Mouse (Mus musculus) forebrain, embryonic 10.5 days (tissue): ENCODE results near the gene Kcns3. TPM values are rescaled to one million over a fixed set of nuclear protein-coding genes. Genes with fewer than 3 reads are reported as not detected.
A peak's percentile ranks its signal among the peaks of the same experiment; 100 is the strongest.

Experiments
- DNase-seq: peaks from one replicate; pipeline ENCODE4 v3.0.0-alpha.2; 2017; ENCODE audit warnings: low spot score; ENCODE audit errors: extremely low spot score
- H3K27ac ChIP-seq: fragments of 300-500 bp; sonication (generic); 2 replicates; pipeline ENCODE4 v1.5.1; 2016; ENCODE audit warnings: mild to moderate bottlenecking
- H3K27me3 ChIP-seq: fragments of 300-500 bp; sonication (generic); 2 replicates; pipeline ENCODE4 v1.6.1; 2016; ENCODE audit warnings: mild to moderate bottlenecking; ENCODE audit not compliant: poor library complexity, severe bottlenecking
- H3K36me3 ChIP-seq: fragments of 300-500 bp; sonication (generic); replicated peaks from 2 replicates; pipeline ENCODE4 v1.6.1; 2016; ENCODE audit warnings: mild to moderate bottlenecking, moderate library complexity
- H3K4me1 ChIP-seq: fragments of 300-500 bp; sonication (generic); 2 replicates; pipeline ENCODE4 v1.6.1; 2016
- H3K4me3 ChIP-seq: fragments of 300-500 bp; sonication (generic); 2 replicates; pipeline ENCODE4 v1.5.1; 2016; ENCODE audit warnings: mild to moderate bottlenecking, moderate library complexity
- H3K9me3 ChIP-seq: fragments of 300-500 bp; sonication (generic); 2 replicates; pipeline ENCODE4 v1.6.1; 2016; ENCODE audit warnings: mild to moderate bottlenecking, moderate library complexity
- WGBS: fragments of 180-500 bp; shearing (Covaris S2); methylation state at CpG from one replicate; pipeline ENCODE4 v1.1.7; 2016; 5-methylcytosine and 5-hydroxymethylcytosine counted together
- polyA plus RNA-seq: library from polyadenylated mRNA; unstranded; fragments of >200 nt; fragmentation: Nextera tagmentation; extraction: Ambion mirVana; gene quantifications from 2 replicates; pipeline ENCODE4 v1.2.1, GENCODE M21; 2016

The Kcns3 gene
- 0.11 TPM in 2 replicates for polyA plus RNA-seq

- peaks cover 23% of the 10 kb centered on the region for H3K4me1 ChIP-seq
- H3K36me3 ChIP-seq = no peaks in the 10 kb centered on the region
- H3K9me3 ChIP-seq = peaks cover 2% of the 10 kb centered on the region; the same call in 1 of the 2 replicates
- peak within 1 kb of the TSS; percentile 48 for H3K27ac ChIP-seq
- WGBS = 26% methylated on average over 15 of the region's 15 CpGs
- DNase-seq = no peak
- H3K27me3 ChIP-seq = peaks cover 67% of the 10 kb centered on the region
- peak within 1 kb of the TSS; percentile 67 for H3K4me3 ChIP-seq
These were observed at the start of gene Kcns3 for GRCm38 (mm10) chr12:11151015-11151414. Gene Kcns3, minus strand, starts transcription at chr12:11151056.

- DNase-seq = no peak
- WGBS = 16% methylated on average over 2 of the region's 2 CpGs
- Histone ChIP-seq H3K36me3 (no peaks in the 10 kb centered on the region), H3K27ac (peak overlapping the region; percentile 61), H3K27me3 (0 out of 2 replicates have a peak, but pooled peaks cover 8% of the 10 kb centered on the region), H3K9me3 (no peaks in the 10 kb centered on the region), H3K4me1 (peaks cover 27% of the 10 kb centered on the region), H3K4me3 (no peak overlapping the region)
These were observed 47.7 kb upstream of the Kcns3 start for GRCm38 (mm10) chr12:11198551-11198950.

GRCm38 (mm10) chr12:11198026-11198425 lies 47.2 kb upstream of the Kcns3 start:
- 17% methylated on average over 4 of the region's 4 CpGs for WGBS

GRCm38 (mm10) chr12:11196830-11197229 lies 46.0 kb upstream of the Kcns3 start:
- Histone ChIP-seq H3K36me3 (no peaks in the 10 kb centered on the region), H3K27ac (no peak overlapping the region), H3K27me3 (0 out of 2 replicates have a peak, but pooled peaks cover 8% of the 10 kb centered on the region), H3K9me3 (no peaks in the 10 kb centered on the region), H3K4me1 (peaks cover 27% of the 10 kb centered on the region), H3K4me3 (no peak overlapping the region)
- DNase-seq = no peak
- 58% methylated on average over 3 of the region's 5 CpGs for WGBS

More at GRCm38 (mm10) chr12:11198026-11198425, 47.2 kb upstream of the Kcns3 start:
- no peak overlapping the region for H3K4me3 ChIP-seq
- H3K27me3 ChIP-seq = 0 out of 2 replicates have a peak, but pooled peaks cover 8% of the 10 kb centered on the region
- H3K4me1 ChIP-seq = peaks cover 27% of the 10 kb centered on the region
- H3K36me3 ChIP-seq = no peaks in the 10 kb centered on the region
- H3K9me3 ChIP-seq = no peaks in the 10 kb centered on the region
- H3K27ac ChIP-seq = peak overlapping the region; percentile 61; the same call in 1 of the 2 replicates
- DNase-seq = peak; percentile 48

- Histone ChIP-seq H3K27ac (0 out of 2 replicates have a peak overlapping the region, but pooled peaks have one; percentile 58), H3K4me3 (peak overlapping the region; percentile 34; the same call in 1 of the 2 replicates)
- WGBS = 9% methylated on average over 18 of the region's 19 CpGs
These were observed 45.3 kb upstream of the Kcns3 start for GRCm38 (mm10) chr12:11196142-11196597.

GRCm38 (mm10) chr12:11195031-11195430 lies 44.2 kb upstream of the Kcns3 start:
- Histone ChIP-seq H3K36me3 (no peaks in the 10 kb centered on the region), H3K4me1 (peaks cover 27% of the 10 kb centered on the region), H3K4me3 (no peak overlapping the region), H3K9me3 (no peaks in the 10 kb centered on the region), H3K27ac (no peak overlapping the region), H3K27me3 (0 out of 2 replicates have a peak, but pooled peaks cover 8% of the 10 kb centered on the region)
- no peak for DNase-seq
- WGBS = 97% methylated on average over 1 of the region's 1 CpGs

More at GRCm38 (mm10) chr12:11196142-11196597, 45.3 kb upstream of the Kcns3 start:
- Histone ChIP-seq H3K9me3 (no peaks in the 10 kb centered on the region), H3K27me3 (0 out of 2 replicates have a peak, but pooled peaks cover 8% of the 10 kb centered on the region), H3K4me1 (peaks cover 27% of the 10 kb centered on the region), H3K36me3 (no peaks in the 10 kb centered on the region)
- DNase-seq = peak; percentile 81

GRCm38 (mm10) chr12:11178486-11179154 lies 27.8 kb upstream of the Kcns3 start:
- Histone ChIP-seq H3K27ac (no peak overlapping the region), H3K36me3 (no peaks in the 10 kb centered on the region), H3K27me3 (no peaks in the 10 kb centered on the region), H3K4me1 (peaks cover 4% of the 10 kb centered on the region; the same call in 1 of the 2 replicates), H3K9me3 (no peaks in the 10 kb centered on the region), H3K4me3 (0 out of 2 replicates have a peak overlapping the region, but pooled peaks have one; percentile 9)
- 34% methylated on average over 11 of the region's 11 CpGs for WGBS
- peak; percentile 90 for DNase-seq

- 61% methylated on average over 5 of the region's 5 CpGs for WGBS
- peaks cover 4% of the 10 kb centered on the region; the same call in 1 of the 2 replicates for H3K4me1 ChIP-seq
- no peak overlapping the region for H3K27ac ChIP-seq
- no peak for DNase-seq
- H3K9me3 ChIP-seq = no peaks in the 10 kb centered on the region
- no peaks in the 10 kb centered on the region for H3K27me3 ChIP-seq
- H3K4me3 ChIP-seq = no peak overlapping the region
- H3K36me3 ChIP-seq = no peaks in the 10 kb centered on the region
These were observed 26.8 kb upstream of the Kcns3 start for GRCm38 (mm10) chr12:11177408-11178394.

- no peaks in the 10 kb centered on the region for H3K9me3 ChIP-seq
- 80% methylated on average over 3 of the region's 3 CpGs for WGBS
These were observed 7.8 kb upstream of the Kcns3 start for GRCm38 (mm10) chr12:11158670-11159069.

GRCm38 (mm10) chr12:11155123-11155522 lies 4.3 kb upstream of the Kcns3 start:
- Histone ChIP-seq H3K27ac (no peak overlapping the region), H3K36me3 (no peaks in the 10 kb centered on the region), H3K9me3 (peaks cover under 1% of the 10 kb centered on the region; the same call in 1 of the 2 replicates), H3K27me3 (peaks cover 37% of the 10 kb centered on the region), H3K4me3 (no peak overlapping the region), H3K4me1 (peaks cover 10% of the 10 kb centered on the region)
- no peak for DNase-seq
- 93% methylated on average over 1 of the region's 1 CpGs for WGBS

More at GRCm38 (mm10) chr12:11158670-11159069, 7.8 kb upstream of the Kcns3 start:
- Histone ChIP-seq H3K27ac (no peak overlapping the region), H3K4me1 (no peaks in the 10 kb centered on the region), H3K36me3 (no peaks in the 10 kb centered on the region), H3K4me3 (no peak overlapping the region), H3K27me3 (0 out of 2 replicates have a peak, but pooled peaks cover 2% of the 10 kb centered on the region)
- DNase-seq = no peak

GRCm38 (mm10) chr12:11153587-11153986 lies 2.7 kb upstream of the Kcns3 start:
- H3K27me3 ChIP-seq = peaks cover 53% of the 10 kb centered on the region
- no peak for DNase-seq
- no peak overlapping the region for H3K4me3 ChIP-seq
- H3K4me1 ChIP-seq = peaks cover 23% of the 10 kb centered on the region
- peaks cover 2% of the 10 kb centered on the region; the same call in 1 of the 2 replicates for H3K9me3 ChIP-seq
- no peak overlapping the region for H3K27ac ChIP-seq
- H3K36me3 ChIP-seq = no peaks in the 10 kb centered on the region
